Mouse (Mus musculus) forebrain, embryonic 14.5 days (tissue): Measurements from ENCODE around the gene Snx30. TPM values are rescaled to one million over a fixed set of nuclear protein-coding genes. Genes with fewer than 3 reads are reported as not detected.

Source experiments
- ATAC-seq: fragments of 200-750 bp; cut with Nextera tagmentation; 2 replicates; pipeline ENCODE4 v1.8.0; 2017; ENCODE audit warnings: mild to moderate bottlenecking, moderate library complexity
- DNase-seq: peaks from one replicate; pipeline ENCODE4 v3.0.0-alpha.2; 2015; ENCODE audit warnings: low spot score
- H3K27ac ChIP-seq: fragments of 300-500 bp; sonication (generic); 2 replicates; pipeline ENCODE4 v1.5.1; 2014; ENCODE audit warnings: low read depth, mild to moderate bottlenecking, control low read depth, low read length, moderate library complexity
- H3K27me3 ChIP-seq: fragments of 300-500 bp; sonication (generic); replicated peaks from 2 replicates; pipeline ENCODE4 v1.6.1; 2014; ENCODE audit warnings: low read length, control low read depth, mixed read lengths; ENCODE audit not compliant: control insufficient read depth, insufficient read depth
- H3K36me3 ChIP-seq: fragments of 300-500 bp; sonication (generic); 2 replicates; pipeline ENCODE4 v1.6.1; 2014; ENCODE audit warnings: low read length, control low read depth; ENCODE audit not compliant: control insufficient read depth, insufficient read depth
- H3K4me1 ChIP-seq: fragments of 300-500 bp; sonication (generic); 2 replicates; pipeline ENCODE4 v1.6.1; 2014; ENCODE audit warnings: antibody characterized with exemption, low read length, control low read depth; ENCODE audit not compliant: control insufficient read depth, insufficient read depth
- H3K4me2 ChIP-seq: fragments of 300-500 bp; sonication (generic); 2 replicates; pipeline ENCODE4 v1.6.1; 2014; ENCODE audit warnings: mild to moderate bottlenecking, control low read depth, low read length
- H3K4me3 ChIP-seq: fragments of 300-500 bp; sonication (generic); 2 replicates; pipeline ENCODE4 v1.5.1; 2014; ENCODE audit warnings: low read depth, low read length, control low read depth
- H3K9ac ChIP-seq: fragments of 300-500 bp; sonication (generic); 2 replicates; pipeline ENCODE4 v1.6.1; 2014; ENCODE audit warnings: mild to moderate bottlenecking, low read length, control low read depth, moderate library complexity
- H3K9me3 ChIP-seq: fragments of 300-500 bp; sonication (generic); replicated peaks from 2 replicates; pipeline ENCODE4 v1.6.1; 2016; ENCODE audit warnings: low read length, control low read depth, mixed read lengths; ENCODE audit not compliant: control insufficient read depth
- WGBS: fragments of 180-500 bp; shearing (Covaris S2); extraction: QIAGEN DNeasy Blood & Tissue Kit; methylation state at CpG from one replicate; pipeline ENCODE4 v1.1.7; 2014; 5-methylcytosine and 5-hydroxymethylcytosine counted together
- polyA plus RNA-seq: library from polyadenylated mRNA; unstranded; fragments of >200 nt; fragmentation: Nextera tagmentation; extraction: Ambion mirVana; gene quantifications from 2 replicates; pipeline ENCODE4 v1.2.1, GENCODE M21; 2014

Snx30 gene
- 9.8 and 11.4 TPM in 2 replicates for polyA plus RNA-seq

DNA sequence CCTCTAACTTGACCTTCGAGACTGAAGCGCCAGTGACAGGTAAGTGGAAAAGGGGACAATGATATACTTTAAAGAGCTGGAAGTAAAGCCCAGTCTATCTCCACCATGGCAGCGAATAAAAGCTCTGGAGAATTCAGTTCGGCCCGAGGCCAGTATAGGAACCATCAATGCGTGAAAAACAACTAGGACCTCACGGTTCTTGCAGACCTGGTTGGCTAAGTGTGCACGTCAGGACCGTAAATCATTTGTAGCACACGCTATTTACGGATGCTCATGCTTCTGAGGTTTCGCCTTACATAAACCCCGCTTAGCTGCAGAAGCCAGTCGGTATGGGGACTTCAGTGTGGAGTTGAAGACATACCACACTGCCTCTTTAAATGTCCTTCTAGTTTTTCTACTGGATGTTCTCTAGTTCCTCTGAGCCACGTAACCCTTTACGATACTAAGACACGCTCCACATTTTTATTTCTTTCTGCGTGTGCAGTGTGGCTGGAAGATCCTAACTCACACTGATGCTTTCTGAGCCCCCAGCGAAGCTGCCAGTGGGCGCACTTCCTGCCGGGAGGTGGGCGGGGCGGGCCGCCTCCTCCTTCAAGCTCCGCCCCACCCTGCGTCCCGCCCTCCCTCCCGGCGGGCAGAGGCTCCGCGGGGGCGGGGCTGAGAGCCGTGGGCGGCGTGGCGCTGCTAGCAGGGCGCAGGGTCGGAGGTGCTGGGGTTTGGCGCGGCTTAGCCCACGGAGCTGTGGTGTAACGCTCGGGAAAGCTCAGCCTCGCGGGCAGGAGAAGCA, at the start of gene Snx30:
Gene Snx30 (plus strand): TSS at position 660 of the 787 bp plus-strand sequence.
- DNase-seq: peak; percentile 94
- H3K36me3 ChIP-seq: no peaks in the 10 kb centered on the region
- 2% methylated on average over 45 of the region's 45 CpGs for WGBS
- H3K4me3 ChIP-seq: peak within 1 kb of the TSS; percentile 85
- H3K27me3 ChIP-seq: no peaks in the 10 kb centered on the region
- ATAC-seq: peak; percentile 96
- peak within 1 kb of the TSS; percentile 84 for H3K9ac ChIP-seq
- H3K27ac ChIP-seq: peak within 1 kb of the TSS; percentile 60; the same call in 1 of the 2 replicates
- H3K4me2 ChIP-seq: peak within 1 kb of the TSS; percentile 98
- H3K4me1 ChIP-seq: peaks cover 6% of the 10 kb centered on the region
- H3K9me3 ChIP-seq: no peaks in the 10 kb centered on the region

DNA sequence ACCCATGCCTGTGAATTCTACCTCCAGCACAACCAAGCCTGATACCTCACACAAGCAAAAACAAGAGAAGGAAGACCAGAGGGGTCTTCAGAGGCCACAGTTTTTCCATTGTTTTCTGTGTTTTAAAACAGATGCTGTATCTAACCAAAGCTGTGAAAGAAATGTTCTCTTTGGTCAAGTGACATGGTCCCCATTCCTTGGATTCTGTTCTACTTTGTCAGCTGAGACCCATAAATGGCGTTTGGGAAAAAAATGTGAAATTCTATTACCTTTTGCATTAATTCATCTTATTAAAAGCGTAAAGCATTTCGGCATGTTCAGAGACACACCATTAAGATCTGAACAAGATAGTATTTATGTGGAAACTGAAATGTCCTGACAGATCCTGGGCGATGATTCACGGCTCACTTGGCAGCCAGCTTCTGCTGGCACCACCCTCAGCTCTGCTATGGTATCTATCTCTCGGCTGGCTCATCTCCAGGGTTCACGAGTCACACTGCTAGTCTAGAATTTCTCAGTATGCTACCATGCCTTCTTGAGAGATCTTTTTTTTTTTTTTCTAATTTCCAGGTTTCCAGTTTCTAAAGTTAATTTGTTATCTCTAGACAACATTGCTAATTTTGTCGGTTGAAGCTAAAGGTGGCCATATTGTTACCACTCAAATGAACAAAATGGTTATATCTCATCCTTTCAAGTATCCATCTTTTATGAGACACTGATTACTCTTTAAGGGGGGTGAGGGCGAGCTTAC, 49.1 kb upstream of the Snx30 start:
- peak; percentile 83 for DNase-seq
- Histone ChIP-seq H3K27ac (no peak overlapping the region), H3K36me3 (0 out of 2 replicates have a peak, but pooled peaks cover 7% of the 10 kb centered on the region), H3K4me3 (no peak overlapping the region), H3K4me2 (no peak overlapping the region), H3K9me3 (no peaks in the 10 kb centered on the region), H3K4me1 (no peaks in the 10 kb centered on the region), H3K27me3 (no peaks in the 10 kb centered on the region), H3K9ac (no peak overlapping the region)
- WGBS: 77% methylated on average over 9 of the region's 9 CpGs
- peak; percentile 65; the same call in 1 of the 2 replicates for ATAC-seq

DNA sequence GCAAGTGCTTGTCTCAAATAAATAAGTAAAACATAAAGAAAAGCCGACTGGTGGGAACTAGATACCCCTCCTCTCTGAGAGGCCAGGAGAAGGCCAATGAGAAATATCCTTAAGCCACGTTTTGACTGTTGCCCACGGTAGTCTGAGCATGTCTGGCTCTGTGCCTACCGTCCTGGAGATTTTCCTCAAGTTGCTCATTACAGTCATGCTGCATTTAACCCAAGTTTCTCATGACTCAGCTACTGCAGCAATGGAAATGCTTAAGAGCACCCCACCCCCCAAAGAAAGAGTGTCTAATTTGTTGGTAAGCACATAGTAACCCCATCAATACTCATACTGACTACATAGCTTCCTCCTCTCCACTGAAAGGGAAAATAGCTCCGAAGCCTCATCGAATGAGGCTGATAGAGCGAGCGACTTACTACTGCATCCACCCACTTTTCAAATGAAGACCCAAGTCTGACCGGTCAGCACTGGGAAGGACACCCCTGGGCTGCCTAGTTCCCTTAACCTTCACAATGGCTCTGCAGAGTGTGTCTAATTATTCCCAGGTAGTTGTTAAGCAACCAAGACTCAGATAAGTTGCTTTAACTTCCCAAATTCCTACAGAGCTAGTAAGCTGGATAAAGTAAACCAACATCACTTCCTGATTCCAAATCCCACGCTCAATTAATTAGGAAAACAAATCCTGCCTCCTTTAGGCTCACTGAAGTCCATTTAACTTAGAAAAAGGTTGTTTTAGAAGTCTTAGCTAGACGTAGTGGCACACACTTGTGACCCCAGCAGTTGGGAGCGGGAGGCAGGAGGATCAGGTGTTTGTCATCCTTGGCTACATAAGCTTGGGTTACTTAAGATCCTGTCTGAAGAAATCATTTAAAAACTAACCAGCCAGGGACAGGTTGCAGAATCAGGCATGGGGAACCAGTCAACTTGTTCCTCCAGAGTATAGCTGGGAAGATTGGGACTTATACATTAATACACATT, 47.9 kb upstream of the Snx30 start:
- no peaks in the 10 kb centered on the region for H3K27me3 ChIP-seq
- no peaks in the 10 kb centered on the region for H3K9me3 ChIP-seq
- 75% methylated on average over 12 of the region's 12 CpGs for WGBS
- H3K4me2 ChIP-seq: no peak overlapping the region
- H3K36me3 ChIP-seq: 0 out of 2 replicates have a peak, but pooled peaks cover 2% of the 10 kb centered on the region
- H3K9ac ChIP-seq: no peak overlapping the region
- no peaks in the 10 kb centered on the region for H3K4me1 ChIP-seq
- DNase-seq: no peak
- no peak overlapping the region for H3K4me3 ChIP-seq
- H3K27ac ChIP-seq: no peak overlapping the region
- ATAC-seq: no peak

DNA sequence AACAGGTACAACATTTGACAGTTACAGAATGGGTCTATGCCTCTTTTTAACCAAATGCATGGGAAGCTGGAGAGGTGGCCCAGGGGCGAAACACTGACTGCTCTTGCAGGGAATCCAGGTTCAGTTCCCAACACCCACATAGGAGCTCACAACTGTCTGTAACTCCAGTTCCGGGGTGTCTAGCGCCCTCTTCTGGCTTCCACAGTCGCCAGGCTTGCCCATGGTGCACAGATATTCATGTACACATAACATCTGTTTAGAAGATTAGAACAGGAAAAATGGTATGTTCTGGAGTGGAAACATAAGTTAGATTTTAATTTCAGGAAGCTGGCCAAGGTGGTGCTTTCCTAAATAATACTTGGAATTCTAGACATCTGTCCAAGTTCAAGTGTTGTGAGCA, 45.6 kb upstream of the Snx30 start:
- no peak overlapping the region for H3K4me2 ChIP-seq
- DNase-seq: no peak
- H3K27me3 ChIP-seq: no peaks in the 10 kb centered on the region
- no peak overlapping the region for H3K4me3 ChIP-seq
- no peak for ATAC-seq
- no peak overlapping the region for H3K27ac ChIP-seq
- H3K36me3 ChIP-seq: no peaks in the 10 kb centered on the region
- H3K9me3 ChIP-seq: no peaks in the 10 kb centered on the region
- H3K9ac ChIP-seq: no peak overlapping the region
- WGBS: 77% methylated on average over 4 of the region's 4 CpGs
- H3K4me1 ChIP-seq: no peaks in the 10 kb centered on the region

DNA sequence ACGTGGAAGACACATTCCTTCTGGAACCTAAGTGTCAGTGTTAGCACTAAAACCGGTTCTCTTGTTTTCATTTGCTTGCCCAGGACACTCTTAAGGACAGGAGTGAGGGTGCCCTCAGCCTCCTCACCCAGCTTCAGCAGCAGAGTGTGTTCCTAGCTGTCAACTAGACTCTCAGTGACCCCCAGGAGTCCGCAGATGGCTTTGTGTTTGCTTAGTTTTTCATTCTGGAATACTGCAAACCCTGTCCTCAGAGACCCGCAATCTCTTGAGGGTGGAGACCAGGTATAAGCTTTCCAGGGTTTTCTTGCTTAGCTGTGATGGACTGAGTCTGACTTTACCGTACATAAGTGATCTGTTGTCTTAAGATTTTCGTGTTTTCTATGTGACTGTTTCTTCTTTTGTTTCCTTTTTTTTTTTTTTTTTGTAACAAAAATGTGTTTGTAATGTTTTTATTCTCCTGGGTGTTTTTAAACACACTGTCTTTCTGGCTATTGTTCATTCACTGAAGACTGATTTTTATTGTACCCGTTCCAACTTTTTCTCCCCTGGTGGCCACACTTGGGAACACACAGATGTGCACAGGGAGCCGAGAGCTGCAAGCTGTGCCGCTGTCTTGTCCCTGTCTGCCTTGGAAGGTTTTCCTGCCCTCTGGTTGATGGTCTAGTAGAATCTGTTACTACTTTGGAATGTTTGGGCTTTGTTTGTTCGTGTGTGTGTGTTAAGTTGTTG, 44.8 kb upstream of the Snx30 start:
- H3K4me1 ChIP-seq: no peaks in the 10 kb centered on the region
- DNase-seq (peak; percentile 43), ATAC-seq (0 out of 2 replicates have a peak, but pooled peaks have one; percentile 30)
- H3K4me2 ChIP-seq: no peak overlapping the region
- 58% methylated on average over 10 of the region's 10 CpGs for WGBS
- H3K9ac ChIP-seq: no peak overlapping the region
- H3K27ac ChIP-seq: no peak overlapping the region
- no peaks in the 10 kb centered on the region for H3K36me3 ChIP-seq
- no peak overlapping the region for H3K4me3 ChIP-seq
- H3K9me3 ChIP-seq: no peaks in the 10 kb centered on the region
- no peaks in the 10 kb centered on the region for H3K27me3 ChIP-seq

DNA sequence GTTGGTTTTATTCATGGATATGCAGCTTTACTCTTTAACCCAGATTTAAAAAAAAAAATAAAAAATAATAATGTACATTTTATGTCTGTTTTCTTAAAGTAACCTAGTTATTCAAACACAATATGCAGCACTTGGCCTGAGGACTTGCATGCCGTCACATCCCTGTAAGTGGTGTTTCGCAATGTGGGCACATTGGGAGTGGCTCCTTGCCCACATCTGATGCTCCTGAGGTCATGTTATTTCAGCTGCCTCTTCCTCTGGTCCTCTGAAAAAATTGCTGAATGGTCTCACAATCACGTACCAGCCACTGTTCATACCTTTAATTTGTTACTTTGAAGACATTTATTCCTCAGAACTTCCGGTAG, 44.3 kb upstream of the Snx30 start:
- Histone ChIP-seq H3K36me3 (no peaks in the 10 kb centered on the region), H3K4me2 (no peak overlapping the region), H3K27me3 (no peaks in the 10 kb centered on the region), H3K4me1 (no peaks in the 10 kb centered on the region), H3K27ac (no peak overlapping the region), H3K9ac (no peak overlapping the region), H3K9me3 (no peaks in the 10 kb centered on the region), H3K4me3 (no peak overlapping the region)
- DNase-seq (no peak), ATAC-seq (no peak)
- WGBS: 88% methylated on average over 4 of the region's 4 CpGs

DNA sequence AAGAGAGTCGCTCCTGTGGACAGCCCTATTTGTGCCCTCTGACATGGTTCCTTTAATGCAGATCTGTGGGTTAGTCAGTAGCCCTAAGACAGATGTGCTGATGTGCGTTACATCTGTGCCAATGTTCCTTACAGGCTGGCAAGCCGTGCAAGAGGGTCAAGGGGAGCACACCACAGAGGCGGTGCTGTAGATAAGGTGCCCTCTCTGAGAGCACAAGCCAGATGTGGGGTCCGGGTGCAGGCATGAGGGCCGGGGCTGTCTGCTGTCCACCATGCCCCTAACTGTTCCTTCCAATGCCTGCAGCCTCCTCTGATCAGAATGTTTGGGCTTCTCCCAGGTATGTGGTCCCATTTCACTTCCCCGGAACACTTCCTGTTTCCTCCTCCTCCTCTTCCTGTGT, 40.7 kb upstream of the Snx30 start:
- ATAC-seq: no peak
- peak overlapping the region; percentile 10; the same call in 1 of the 2 replicates for H3K4me2 ChIP-seq

More for the DNA sequence above, 40.7 kb upstream of the Snx30 start:
- WGBS: 84% methylated on average over 7 of the region's 7 CpGs
- Histone ChIP-seq H3K27ac (peak overlapping the region; percentile 50; the same call in 1 of the 2 replicates), H3K9me3 (no peaks in the 10 kb centered on the region), H3K36me3 (peaks cover 4% of the 10 kb centered on the region; the same call in 1 of the 2 replicates), H3K9ac (no peak overlapping the region), H3K27me3 (no peaks in the 10 kb centered on the region), H3K4me1 (no peaks in the 10 kb centered on the region), H3K4me3 (no peak overlapping the region)
- DNase-seq: no peak
